Mouse (Mus musculus): Measurements from ENCODE around the gene Usp3. TPM values are rescaled to one million over a fixed set of nuclear protein-coding genes. Genes with fewer than 3 reads are reported as not detected.

The Usp3 gene
- total RNA-seq, 2 experiments from 2014 or later, result 43.6 to 62.6 TPM

DNA sequence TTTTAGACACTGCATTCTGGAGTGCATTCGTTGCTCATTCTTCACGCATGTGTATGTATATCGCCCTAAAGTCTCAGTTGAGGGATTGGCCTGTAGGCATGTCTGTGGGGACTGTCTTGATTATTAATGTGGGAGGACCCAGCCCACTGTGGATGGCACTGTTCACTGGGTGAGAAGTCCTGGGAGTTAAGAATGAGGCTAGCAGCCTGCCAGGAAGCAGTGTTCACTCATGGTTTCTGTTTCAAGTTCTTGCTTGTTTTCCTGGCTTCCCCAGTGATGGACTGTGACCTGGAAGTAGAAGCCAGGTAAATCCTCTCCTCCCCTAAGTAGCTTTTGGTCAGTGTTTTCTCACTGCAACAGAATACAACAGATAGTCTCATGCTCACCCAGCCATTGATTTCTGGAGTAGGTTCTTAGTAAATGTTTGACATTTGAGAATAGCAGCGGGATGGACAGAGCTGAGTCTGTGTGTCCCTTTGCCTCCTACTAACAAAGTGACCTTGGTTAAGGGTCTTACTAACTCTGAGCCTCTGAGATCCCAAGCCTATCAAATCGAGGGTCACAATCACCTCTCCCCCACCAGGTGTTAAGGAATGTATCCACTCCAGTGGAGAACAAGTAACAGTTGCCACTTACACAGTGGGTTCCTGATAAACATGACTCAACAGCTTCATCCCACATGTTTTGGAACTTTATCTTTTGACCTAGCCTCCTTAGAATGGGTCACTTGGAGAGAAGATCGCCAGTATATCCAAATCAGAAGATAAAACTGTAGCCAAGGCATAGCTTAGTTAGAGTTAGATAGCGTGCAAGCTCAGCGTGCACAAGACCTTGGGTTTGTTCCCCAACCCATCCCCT is 11.6 kb upstream of the Usp3 start:
- no peak for ATAC-seq (replicated peaks; ENCODE audit: poor library complexity)

DNA sequence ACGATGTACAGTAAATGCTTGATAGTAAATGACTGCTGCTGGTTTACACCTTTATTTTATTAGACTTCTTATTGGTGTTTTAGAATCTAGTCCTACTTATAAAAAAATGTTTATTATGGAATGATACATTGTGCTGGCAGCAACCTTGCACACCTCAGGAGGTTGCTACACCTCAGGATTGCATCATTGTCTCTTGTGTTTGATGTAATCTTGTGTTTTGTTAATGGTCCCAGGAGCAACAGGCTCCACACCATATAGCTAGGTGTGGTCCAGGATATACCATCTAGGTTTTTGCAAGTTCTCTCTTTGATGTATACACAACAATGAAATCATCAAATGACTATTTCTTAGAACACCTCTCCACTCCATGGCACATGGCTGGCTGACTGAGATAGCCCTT is 11.0 kb upstream of the Usp3 start:
- ATAC-seq (replicated peaks; ENCODE audit: poor library complexity), result no peak

DNA sequence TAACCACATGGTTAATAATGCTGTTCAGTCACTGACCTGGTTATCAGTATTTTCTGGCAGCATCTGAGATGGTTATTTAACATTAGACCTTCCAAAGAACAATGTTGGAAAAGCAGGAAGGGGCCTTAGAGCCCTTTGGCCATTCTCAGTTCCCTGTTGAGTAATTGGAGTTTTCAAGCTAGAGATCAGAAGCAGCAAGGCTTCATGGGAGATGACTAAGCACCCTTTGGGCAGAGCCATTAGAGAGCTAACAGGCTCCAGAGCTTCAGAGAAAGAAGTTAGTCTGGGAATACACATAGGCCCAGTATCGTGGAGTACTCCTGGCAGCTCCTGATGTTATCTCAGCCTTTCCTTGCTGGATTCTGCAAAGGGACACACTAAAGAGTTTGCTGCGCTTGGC is 8.1 kb upstream of the Usp3 start:
- ATAC-seq (replicated peaks; ENCODE audit: poor library complexity), result peak; percentile 13; the same call in 1 of the 2 replicates

DNA sequence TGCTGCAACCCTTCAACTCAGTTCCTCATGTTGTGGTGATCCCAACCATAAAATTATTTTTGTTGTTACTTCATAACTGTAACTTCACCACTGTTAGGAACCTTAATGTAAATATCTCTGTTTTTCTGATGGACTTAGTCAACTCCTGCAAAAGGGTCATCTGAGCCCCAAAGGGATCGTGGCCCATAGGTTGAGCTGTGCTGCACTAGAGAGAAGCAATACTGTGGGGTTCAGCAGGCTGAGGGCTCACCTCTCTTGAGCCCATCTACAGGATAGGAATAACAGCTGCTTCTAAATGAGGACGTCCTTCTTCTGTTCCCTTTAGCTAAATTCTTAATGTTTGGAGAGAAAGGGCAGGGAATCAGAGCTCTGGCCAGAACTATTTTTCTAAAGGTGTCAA is 7.6 kb upstream of the Usp3 start:
- no peak for ATAC-seq (replicated peaks; ENCODE audit: poor library complexity)

DNA sequence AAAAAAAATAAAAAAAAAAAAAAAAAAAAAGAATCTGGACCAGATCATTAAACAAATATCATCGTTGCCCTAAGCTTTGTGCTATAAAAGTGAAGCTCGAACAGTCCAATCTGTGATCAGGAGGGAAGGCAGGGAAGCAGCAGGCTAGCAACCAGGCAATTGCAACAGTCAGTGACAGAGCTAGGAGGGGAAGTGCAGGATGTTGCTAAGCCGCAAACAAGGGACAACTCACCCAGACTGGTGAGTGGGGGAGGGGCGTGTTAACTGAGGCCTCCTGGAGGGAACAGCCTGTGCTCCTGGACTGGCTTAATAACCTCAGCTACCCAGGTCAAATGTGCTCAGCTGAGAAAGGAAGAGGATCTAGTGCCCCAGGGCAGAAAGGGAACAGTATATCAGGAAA is 6.6 kb upstream of the Usp3 start:
- ATAC-seq (replicated peaks; ENCODE audit: poor library complexity), result peak; percentile 97

DNA sequence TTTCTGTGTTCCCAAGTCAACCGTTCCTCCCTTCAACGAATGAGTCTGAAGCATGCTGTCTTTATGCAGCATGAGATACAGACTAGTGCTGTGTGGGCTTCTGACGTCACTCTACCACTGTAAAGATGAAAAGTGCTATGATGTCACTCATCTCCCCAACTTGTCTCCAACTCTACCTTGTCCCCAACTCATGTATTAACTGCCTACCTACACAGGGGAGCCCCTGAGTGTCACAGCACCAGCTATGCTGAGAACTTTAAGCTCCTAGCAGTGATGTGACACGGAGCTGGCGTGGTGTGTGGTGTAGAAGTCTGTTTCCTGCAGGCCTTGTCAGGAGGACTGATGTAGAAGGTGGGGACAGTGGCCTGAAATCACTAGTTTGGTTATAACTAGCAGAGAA is 5.7 kb upstream of the Usp3 start:
- ATAC-seq (replicated peaks; ENCODE audit: poor library complexity), result no peak

DNA sequence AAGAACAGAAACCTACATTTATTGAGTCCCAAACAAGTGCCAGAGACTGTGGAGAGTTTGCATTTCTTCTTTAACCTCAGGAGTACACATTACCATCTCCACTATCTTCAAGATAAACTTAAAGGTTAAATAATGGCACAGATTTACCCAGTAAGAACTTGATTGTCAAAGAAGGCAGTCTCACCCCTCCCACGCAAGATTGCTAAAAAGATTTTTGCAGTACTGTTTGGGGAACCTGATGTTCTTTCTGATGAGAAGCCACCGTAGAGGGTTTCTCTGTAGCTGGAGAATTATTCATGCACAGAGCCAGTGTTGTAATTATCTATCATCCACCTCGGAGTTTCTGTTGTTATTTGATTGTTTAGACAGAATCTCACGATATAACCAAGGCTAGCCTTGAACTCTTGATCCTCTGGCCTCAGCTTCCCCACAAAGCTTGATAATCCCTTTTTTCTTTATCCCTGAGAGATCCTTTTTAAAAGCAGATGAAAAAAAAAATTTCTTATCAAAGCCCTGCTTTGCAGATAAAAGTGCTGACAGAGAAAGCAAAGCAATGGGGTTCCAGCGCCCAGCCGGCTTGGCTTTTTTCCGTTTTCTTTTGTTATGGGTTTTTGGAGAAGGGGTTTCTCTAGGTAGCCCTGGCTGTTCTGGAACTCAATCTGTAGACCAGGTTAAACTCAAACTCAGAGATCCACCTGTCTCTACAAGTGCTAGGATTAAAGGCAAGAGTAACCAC is 4.7 kb upstream of the Usp3 start:
- no peak for ATAC-seq (replicated peaks; ENCODE audit: poor library complexity)

DNA sequence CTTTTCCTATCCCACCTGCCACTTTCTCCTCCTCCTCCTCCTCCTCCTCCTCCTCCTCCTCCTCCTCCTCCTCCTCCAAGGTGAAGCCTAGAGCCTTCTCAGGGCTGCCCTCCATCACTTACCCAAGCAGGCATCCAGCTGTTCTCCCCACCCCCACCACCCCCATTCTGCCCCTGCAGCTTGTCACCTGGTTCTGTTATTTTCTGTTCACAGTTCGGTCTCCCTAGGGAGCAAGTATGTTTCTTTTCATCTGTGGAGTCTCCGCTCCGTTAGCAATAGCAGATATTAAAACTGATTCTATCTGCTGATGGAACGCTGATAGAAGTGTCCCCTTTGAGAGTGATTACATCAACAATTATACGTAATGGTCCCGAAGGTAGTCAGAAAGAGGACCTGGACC is 4.1 kb upstream of the Usp3 start:
- ATAC-seq (replicated peaks; ENCODE audit: poor library complexity), result no peak

DNA sequence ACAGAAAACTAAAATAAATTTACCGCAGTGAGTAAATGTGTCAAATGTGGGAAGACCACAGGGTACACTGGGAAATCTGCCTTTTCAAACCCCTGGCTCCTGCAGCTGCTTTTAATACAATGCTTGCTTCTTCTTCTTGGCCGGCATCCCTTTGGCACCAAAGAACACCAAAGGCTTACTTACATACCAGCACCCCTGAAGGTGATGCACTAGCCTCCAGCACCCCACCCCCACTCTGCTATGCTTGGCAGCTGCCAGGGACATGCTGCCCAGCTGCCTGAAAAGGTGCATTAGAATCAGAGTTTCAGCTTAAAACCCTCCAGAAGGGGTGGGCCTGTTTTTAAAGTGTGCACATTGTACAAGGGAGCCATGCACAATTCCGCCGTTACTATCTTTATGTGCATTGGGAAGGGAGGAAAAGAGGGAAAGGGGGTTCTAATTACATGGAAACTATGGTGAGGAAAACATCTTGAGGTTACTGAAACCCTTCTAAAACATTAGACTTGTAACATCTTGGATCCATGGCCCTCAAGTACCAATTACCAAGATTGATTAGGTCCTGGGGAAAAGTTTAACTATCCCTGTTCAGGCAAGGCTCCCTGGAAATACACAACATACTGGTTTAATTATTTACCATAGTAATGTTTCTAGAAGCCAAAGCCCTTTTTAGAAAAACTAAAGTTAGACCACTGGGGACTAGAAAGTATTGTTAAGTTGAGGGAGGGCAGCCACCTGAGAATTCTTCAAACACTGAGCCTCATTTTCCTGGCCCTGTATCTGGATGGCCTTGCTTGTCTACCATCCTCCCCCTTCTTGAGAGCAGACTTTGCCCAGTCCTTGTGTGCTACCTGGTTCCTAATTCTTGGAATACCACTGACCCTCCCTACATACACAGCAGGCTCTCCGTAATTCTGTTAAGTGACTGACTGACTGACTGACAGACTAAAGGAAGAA is 3.1 kb upstream of the Usp3 start:
- no peak for ATAC-seq (replicated peaks; ENCODE audit: poor library complexity)

DNA sequence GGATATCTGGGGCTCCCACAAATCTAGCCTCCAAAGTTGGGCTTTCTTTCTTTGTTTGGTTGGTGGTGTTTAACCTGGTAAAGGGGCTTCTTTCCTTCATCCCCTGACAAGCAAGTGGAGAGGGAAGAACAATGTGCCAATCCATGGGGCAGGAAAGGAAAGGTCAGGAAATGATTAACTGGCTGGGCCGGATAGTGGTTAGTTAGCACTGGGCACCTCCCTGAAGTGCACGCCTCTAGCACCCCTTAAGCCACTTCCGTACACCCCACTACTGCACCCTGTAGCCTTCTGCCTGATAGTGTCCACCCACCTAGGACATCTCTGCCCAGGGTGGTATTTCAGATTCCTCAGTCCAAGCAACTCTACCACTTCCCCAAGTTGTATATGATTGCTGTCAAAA is 1.1 kb upstream of the Usp3 start:
- no peak for ATAC-seq (replicated peaks; ENCODE audit: poor library complexity)

DNA sequence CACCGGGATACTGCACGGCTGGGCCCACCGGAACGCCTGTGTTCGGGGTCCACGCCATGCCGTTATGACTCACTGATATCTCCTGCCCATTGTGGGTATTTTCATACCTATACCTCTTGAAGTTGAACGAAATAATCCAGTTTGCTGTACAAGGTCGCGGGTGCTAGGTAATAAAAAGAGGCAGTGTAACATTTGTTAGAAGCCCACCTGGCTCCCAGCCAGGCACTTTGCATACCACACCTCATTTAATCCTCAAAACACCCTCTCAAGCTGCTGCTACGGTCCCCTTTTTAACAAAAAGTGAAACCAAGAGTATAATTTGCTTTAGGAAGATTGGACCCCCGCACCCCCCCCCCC is 649 bp upstream of the Usp3 start:
- no peak for ATAC-seq (replicated peaks; ENCODE audit: poor library complexity)

DNA sequence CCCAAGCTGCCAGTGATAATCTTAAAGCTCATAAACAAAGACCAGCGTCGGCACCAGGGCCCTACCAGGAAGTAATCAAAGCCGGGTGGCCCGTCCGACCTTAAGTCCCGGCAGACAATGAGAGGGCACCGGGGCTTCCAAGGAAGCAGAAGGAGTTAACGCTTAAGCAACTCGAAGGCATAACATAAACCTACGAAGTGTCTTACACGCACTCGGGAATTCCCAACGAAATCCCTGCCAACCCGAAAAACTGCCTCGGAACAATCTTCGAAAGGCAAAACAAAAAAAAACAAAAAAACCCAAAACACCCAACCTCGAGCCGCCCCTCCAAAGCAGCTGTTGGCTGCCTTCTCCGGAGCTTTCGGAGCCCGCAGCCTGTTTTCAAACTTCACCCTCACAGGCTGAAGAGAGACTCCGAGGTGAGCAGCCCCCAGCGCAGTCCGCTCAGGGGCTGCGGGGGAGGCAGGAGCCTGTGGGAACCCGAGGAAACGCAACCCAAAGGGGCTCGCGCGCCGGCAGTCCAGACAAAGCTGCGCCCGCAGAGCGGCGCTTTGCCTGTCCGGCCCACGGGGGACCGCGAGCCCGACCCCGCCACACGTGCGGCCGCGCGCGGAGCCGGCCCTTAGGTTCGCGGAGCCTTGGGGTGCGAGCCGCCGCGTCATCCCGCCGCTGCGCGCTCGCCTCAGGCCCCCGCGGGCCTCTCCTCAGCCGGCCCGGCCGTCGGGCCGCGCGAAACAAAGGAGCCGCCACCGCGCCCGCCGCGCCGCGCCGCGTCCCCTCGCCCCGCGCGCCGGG is 894 bp downstream of the Usp3 start:
- ATAC-seq (replicated peaks; ENCODE audit: poor library complexity), result no peak

DNA sequence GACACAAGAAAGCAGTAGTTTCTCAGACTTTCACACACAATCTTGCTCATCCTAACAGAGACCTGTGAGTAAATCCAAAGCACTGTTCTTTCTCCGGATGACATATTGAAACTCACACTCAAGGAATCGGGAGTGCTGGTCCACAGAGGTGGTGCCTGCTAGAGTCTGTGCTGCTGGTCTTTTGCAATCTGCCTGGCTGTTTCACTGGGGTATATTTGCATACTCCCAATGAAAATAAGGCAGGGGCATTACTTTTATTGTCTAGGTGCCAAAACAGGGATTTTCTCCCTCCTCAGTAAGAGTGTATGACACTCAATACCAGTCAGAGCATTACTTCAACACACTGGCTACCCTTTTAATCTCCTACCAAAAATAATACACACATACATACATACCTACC is 2.9 kb downstream of the Usp3 start:
- ATAC-seq (replicated peaks; ENCODE audit: poor library complexity), result no peak

DNA sequence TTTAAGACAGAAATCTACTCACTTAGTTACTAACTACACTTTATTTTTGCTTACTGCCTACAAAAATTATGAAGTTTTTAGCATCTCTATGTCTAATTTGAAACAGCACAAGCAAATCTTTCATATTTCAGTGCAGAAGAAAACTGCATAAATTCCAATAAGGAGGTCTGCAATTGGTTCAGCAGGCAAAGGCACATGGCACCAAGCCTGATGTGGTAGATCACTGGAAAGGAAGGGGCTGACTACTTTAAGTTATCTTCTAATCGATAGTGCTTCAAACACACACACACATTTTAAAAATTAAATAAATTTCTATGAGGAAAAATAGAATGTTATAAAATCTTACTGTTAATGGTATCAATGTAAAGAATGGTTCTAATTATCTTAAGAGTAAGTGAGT is 5.9 kb downstream of the Usp3 start:
- no peak for ATAC-seq (replicated peaks; ENCODE audit: poor library complexity)

DNA sequence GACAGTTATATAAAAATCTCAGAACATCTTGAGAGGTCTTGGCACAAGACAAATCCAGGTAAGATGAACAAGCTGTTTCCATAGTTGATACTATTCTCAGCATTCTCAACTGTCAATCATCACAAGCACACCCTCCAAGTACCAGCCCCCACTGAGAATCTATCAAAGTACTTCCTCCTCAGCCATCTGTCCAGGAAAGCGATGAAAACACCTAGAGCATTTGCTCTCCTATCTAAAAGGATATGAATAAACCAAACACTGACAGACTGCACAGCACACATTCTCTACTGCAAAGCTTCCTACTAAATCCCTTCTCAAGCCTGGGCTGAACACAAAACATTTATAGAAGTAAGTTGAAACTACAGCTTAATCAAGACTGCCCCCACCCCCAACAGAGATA is 6.4 kb downstream of the Usp3 start:
- peak; percentile 31; the same call in 1 of the 2 replicates for ATAC-seq (replicated peaks; ENCODE audit: poor library complexity)

DNA sequence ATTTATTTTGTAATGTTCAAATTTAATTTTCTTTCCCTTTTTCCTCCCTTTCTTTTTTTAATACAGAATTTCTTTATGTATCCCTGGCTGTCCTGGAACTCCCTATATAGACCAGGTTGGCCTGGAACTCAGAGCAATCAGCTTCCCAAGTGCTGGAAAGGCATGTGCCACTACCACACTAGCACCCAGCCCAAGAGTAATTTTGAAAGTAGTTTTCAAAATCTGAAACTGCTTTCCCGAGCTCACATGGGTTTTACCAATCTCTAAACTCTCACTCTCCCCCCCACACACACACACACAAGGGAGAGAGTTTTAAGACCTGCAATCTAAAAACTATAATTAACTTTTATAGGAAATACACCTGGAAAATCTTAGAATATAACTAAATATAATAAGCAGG is 7.8 kb downstream of the Usp3 start:
- no peak for ATAC-seq (replicated peaks; ENCODE audit: poor library complexity)

DNA sequence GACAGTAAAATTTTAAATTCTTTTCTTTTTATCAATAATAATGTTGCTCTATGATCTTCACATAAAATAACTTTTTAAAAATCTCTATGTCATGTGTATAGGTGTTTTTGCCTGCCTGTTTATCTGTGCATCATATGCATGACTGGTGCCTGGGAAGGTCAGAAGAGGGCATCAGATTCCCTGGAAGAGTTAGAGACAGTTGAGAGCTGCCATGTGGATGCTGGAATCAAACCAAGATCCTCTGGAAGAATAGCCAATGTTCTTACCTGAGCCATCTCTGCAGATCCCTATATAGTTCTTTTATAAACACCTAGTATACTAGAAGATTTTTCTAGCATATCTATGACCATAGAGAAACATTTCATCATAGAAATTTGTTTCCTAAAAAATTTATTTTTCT is 8.8 kb downstream of the Usp3 start:
- no peak for ATAC-seq (replicated peaks; ENCODE audit: poor library complexity)

DNA sequence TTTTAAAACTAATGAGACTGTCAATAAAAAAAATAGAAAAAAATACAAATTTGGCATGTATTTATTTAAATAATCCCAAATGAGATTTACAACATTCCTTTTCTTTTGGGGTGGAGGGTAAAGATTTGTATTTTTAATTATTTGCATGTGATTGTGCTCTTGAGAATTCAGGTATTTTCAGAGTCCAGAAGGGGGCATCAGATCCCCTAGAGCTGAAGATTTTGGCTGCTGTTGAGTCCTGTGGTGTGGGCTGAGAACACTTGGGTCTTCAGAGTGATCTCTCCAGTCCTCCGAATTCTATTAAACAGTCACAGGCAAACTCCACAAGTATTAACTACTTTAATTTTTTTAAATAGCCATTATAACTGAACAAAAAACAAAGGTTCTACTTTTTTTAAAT is 9.7 kb downstream of the Usp3 start:
- ATAC-seq (replicated peaks; ENCODE audit: poor library complexity), result 0 out of 2 replicates have a peak, but pooled peaks have one; percentile 44

DNA sequence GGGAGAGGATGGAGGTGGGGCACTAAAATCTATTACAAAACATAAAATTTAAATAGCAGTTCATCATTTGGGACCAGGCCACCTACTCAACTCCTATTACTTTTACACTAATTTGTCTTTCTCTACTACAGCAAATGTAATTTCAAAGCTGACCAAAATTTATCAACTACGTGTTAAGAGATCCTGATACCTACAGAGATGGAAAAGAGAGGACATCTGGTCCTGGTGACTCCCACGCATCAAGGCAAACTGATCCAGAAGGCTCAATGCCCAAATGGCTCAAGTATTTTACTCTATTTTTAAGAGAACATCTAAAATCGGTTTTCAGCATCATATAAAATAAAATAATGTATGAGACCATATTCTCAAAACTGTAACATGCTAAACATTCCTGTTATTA is 11.2 kb downstream of the Usp3 start:
- no peak for ATAC-seq (replicated peaks; ENCODE audit: poor library complexity)

DNA sequence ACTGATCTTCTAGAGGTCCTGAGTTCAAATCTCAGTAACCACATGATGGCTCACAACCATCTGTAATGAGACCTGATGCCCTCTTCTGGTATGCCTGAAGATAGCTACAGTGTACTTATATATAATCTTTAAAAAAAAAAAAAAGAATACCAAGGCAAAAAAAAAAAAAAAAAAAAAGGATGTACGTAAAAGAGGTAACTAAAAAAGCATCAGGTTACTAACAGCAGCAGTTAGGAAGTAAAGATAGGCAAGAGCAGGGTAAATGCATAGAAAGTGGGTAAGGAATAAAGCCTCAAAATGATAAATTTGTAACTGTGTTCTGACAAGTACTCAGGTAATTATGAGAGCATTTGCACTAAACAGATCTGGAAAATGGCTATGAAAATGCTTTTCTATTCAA is 12.2 kb downstream of the Usp3 start:
- no peak for ATAC-seq (replicated peaks; ENCODE audit: poor library complexity)

DNA sequence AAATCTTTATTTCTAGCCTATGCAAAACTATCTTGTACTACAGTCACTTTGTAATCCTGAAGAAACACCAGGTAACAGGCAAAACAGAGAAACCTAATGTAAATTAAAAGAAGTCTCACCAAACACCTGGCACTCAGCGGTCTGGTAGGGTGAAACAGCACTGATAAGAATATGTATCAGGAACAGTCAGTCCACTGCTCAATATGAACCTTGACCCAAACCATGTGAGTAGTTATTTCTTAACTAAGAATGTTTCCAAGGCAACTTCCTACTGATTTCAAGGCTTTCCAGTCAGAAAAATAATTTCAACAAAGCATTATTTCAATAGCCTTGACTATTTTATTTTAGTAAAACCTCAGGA is 17.1 kb downstream of the Usp3 start:
- peak; percentile 80 for ATAC-seq (replicated peaks; ENCODE audit: poor library complexity)

Data from megakaryocyte progenitor cell, adult 5-6 weeks (primary cell).